ENCODE assay signal across 11 mouse cellular contexts in genomic region chrX:99215931-99216330, GRCm38 (mm10).
DNase-seq lines count a peak whose midpoint lies in the region; ATAC-seq lines count a peak whose summit lies in the region.
"Had no signal": no experiment of that assay in that cellular context is flagged by ENCODE, and none has a peak within 500 bp of the region (broad histone marks: within the 10 kb centered on the region; RNA-seq: fewer than 3 reads in every experiment).

No protein-coding gene starts in this region.

- 65% methylated on average over 5 of the region's 5 CpGs for WGBS in hindbrain, embryonic 10.5 days
- 49% methylated on average over 4 of the region's 5 CpGs for WGBS in hindbrain, embryonic 13.5 days
- 61% methylated on average over 5 of the region's 5 CpGs for WGBS in midbrain, embryonic 11.5 days
- 57% methylated on average over 5 of the region's 5 CpGs for WGBS in midbrain, embryonic 15.5 days
- WGBS in limb, embryonic 11.5 days, result 63% methylated on average over 5 of the region's 5 CpGs
- 71% methylated on average over 5 of the region's 5 CpGs for WGBS in stomach, embryonic 15.5 days

- peak overlapping the region; percentile 91 for H3K27ac ChIP-seq in hindbrain, embryonic 10.5 days
- H3K27ac ChIP-seq in hindbrain, embryonic 13.5 days, result no peak overlapping the region
- no peak overlapping the region for H3K27ac ChIP-seq in midbrain, embryonic 11.5 days (ENCODE audit: low read depth, low read length)
- no peak overlapping the region for H3K27ac ChIP-seq in midbrain, embryonic 15.5 days
- H3K27ac ChIP-seq in limb, embryonic 11.5 days (replicated peaks; ENCODE audit: low read depth, low read length), result no peak overlapping the region; the same call in 1 of the 2 replicates
- H3K27ac ChIP-seq in stomach, embryonic 15.5 days, result no peak overlapping the region

- no peak for DNase-seq in hindbrain, embryonic 10.5 days (ENCODE audit: low spot score)
- DNase-seq in midbrain, embryonic 11.5 days (ENCODE audit: low spot score, missing footprints), result peak; percentile 85
- DNase-seq in limb, embryonic 11.5 days (ENCODE audit: low spot score), result no peak
- DNase-seq in spleen, adult 12 weeks (ENCODE audit: low spot score), result no peak
- DNase-seq: left cerebral cortex, postnatal 4 days; thymus, adult 18-20 months had no signal

- H3K9me3 ChIP-seq in hindbrain, embryonic 10.5 days, result no peaks in the 10 kb centered on the region
- no peaks in the 10 kb centered on the region for H3K9me3 ChIP-seq in hindbrain, embryonic 13.5 days
- no peaks in the 10 kb centered on the region for H3K9me3 ChIP-seq in midbrain, embryonic 11.5 days (ENCODE audit: control insufficient read depth, low read length)
- H3K9me3 ChIP-seq in midbrain, embryonic 15.5 days, result no peaks in the 10 kb centered on the region
- H3K9me3 ChIP-seq in limb, embryonic 11.5 days (ENCODE audit: control insufficient read depth, low read length), result no peaks in the 10 kb centered on the region
- no peaks in the 10 kb centered on the region for H3K9me3 ChIP-seq in stomach, embryonic 15.5 days
- H3K9me3 ChIP-seq: megakaryocyte, embryonic 14.5 days had no signal

- peaks cover 97% of the 10 kb centered on the region for H3K27me3 ChIP-seq in hindbrain, embryonic 10.5 days (ENCODE audit: insufficient read depth, poor library complexity, severe bottlenecking)
- H3K27me3 ChIP-seq in hindbrain, embryonic 13.5 days, result peaks cover 61% of the 10 kb centered on the region
- peaks cover 45% of the 10 kb centered on the region for H3K27me3 ChIP-seq in midbrain, embryonic 11.5 days (ENCODE audit: control insufficient read depth, insufficient read depth, low read length)
- peaks cover 24% of the 10 kb centered on the region for H3K27me3 ChIP-seq in midbrain, embryonic 15.5 days (replicated peaks)
- H3K27me3 ChIP-seq in limb, embryonic 11.5 days (ENCODE audit: control insufficient read depth, insufficient read depth, low read length), result peaks cover 21% of the 10 kb centered on the region; the same call in 1 of the 2 replicates
- peaks cover 7% of the 10 kb centered on the region; the same call in 1 of the 2 replicates for H3K27me3 ChIP-seq in stomach, embryonic 15.5 days (replicated peaks)

- H3K4me3 ChIP-seq in hindbrain, embryonic 10.5 days, result no peak overlapping the region
- no peak overlapping the region for H3K4me3 ChIP-seq in hindbrain, embryonic 13.5 days
- H3K4me3 ChIP-seq in midbrain, embryonic 11.5 days (ENCODE audit: low read depth, low read length), result no peak overlapping the region
- no peak overlapping the region for H3K4me3 ChIP-seq in midbrain, embryonic 15.5 days
- no peak overlapping the region for H3K4me3 ChIP-seq in limb, embryonic 11.5 days (ENCODE audit: low read depth, low read length)
- no peak overlapping the region for H3K4me3 ChIP-seq in stomach, embryonic 15.5 days (replicated peaks)

- no peak overlapping the region for H3K9ac ChIP-seq in hindbrain, embryonic 13.5 days
- H3K9ac ChIP-seq in midbrain, embryonic 11.5 days (ENCODE audit: low read length), result no peak overlapping the region; the same call in 1 of the 2 replicates
- H3K9ac ChIP-seq in midbrain, embryonic 15.5 days, result no peak overlapping the region
- H3K9ac ChIP-seq in limb, embryonic 11.5 days (ENCODE audit: low read length), result no peak overlapping the region
- H3K9ac ChIP-seq in stomach, embryonic 15.5 days, result no peak overlapping the region

- no peaks in the 10 kb centered on the region for H3K36me3 ChIP-seq in hindbrain, embryonic 10.5 days
- no peaks in the 10 kb centered on the region for H3K36me3 ChIP-seq in hindbrain, embryonic 13.5 days
- H3K36me3 ChIP-seq in midbrain, embryonic 11.5 days (ENCODE audit: control insufficient read depth, insufficient read depth, low read length), result no peaks in the 10 kb centered on the region
- no peaks in the 10 kb centered on the region for H3K36me3 ChIP-seq in midbrain, embryonic 15.5 days (replicated peaks)
- H3K36me3 ChIP-seq in limb, embryonic 11.5 days (ENCODE audit: control insufficient read depth, insufficient read depth, low read length), result no peaks in the 10 kb centered on the region
- no peaks in the 10 kb centered on the region for H3K36me3 ChIP-seq in stomach, embryonic 15.5 days

- H3K4me2 ChIP-seq in hindbrain, embryonic 13.5 days, result no peak overlapping the region
- H3K4me2 ChIP-seq in midbrain, embryonic 11.5 days, result peak overlapping the region; percentile 55; the same call in 1 of the 2 replicates
- H3K4me2 ChIP-seq in midbrain, embryonic 15.5 days, result no peak overlapping the region
- peak overlapping the region; percentile 45; the same call in 1 of the 2 replicates for H3K4me2 ChIP-seq in limb, embryonic 11.5 days (ENCODE audit: low read depth, severe bottlenecking)
- 0 out of 2 replicates have a peak overlapping the region, but pooled peaks have one; percentile 58 for H3K4me2 ChIP-seq in stomach, embryonic 15.5 days

- no peak for ATAC-seq in hindbrain, embryonic 13.5 days (ENCODE audit: low FRiP score)
- no peak for ATAC-seq in midbrain, embryonic 11.5 days (ENCODE audit: low FRiP score)
- no peak for ATAC-seq in midbrain, embryonic 15.5 days (replicated peaks)
- ATAC-seq in limb, embryonic 11.5 days (ENCODE audit: insufficient number of reproducible peaks, low FRiP score, low TSS enrichment, low read depth), result no peak
- ATAC-seq in stomach, embryonic 15.5 days (ENCODE audit: insufficient read depth, low FRiP score, low read depth), result no peak
- ATAC-seq: activated CD4-positive, CD25-positive, alpha-beta regulatory T cell, adult 4 months had no signal

- H3K4me1 ChIP-seq in hindbrain, embryonic 10.5 days (replicated peaks), result peaks cover 73% of the 10 kb centered on the region
- peaks cover 21% of the 10 kb centered on the region for H3K4me1 ChIP-seq in hindbrain, embryonic 13.5 days (replicated peaks)
- peaks cover 26% of the 10 kb centered on the region for H3K4me1 ChIP-seq in midbrain, embryonic 11.5 days (ENCODE audit: control insufficient read depth, insufficient read depth, low read length)
- peaks cover 5% of the 10 kb centered on the region; the same call in 1 of the 2 replicates for H3K4me1 ChIP-seq in midbrain, embryonic 15.5 days
- peaks cover 19% of the 10 kb centered on the region for H3K4me1 ChIP-seq in limb, embryonic 11.5 days (ENCODE audit: control insufficient read depth, insufficient read depth, low read length)
- H3K4me1 ChIP-seq in stomach, embryonic 15.5 days, result no peaks in the 10 kb centered on the region

Comparison
In these comparisons a context has a peak if more than half of its experiments do, and no peak if none do; other contexts are left out.
1. H3K4me2 ChIP-seq: peak in midbrain, embryonic 11.5 days (single experiment), limb, embryonic 11.5 days (single experiment) and stomach, embryonic 15.5 days (single experiment); none in hindbrain, embryonic 13.5 days (single experiment) and midbrain, embryonic 15.5 days (single experiment).